Mouse (Mus musculus): ENCODE data around the gene Saa2. TPM values are rescaled to one million over a fixed set of nuclear protein-coding genes. Genes with fewer than 3 reads are reported as not detected.

The Saa2 gene
- polyA plus RNA-seq, 1 experiment from 2014 or later, result not detected

GRCm38 (mm10) chr7:46762601-46763000 is 11.0 kb downstream of the Saa2 start:
- no peaks in the 10 kb centered on the region for H3K4me1 ChIP-seq (ENCODE audit: control insufficient read depth in 2 of 2, insufficient read depth in 2 of 2, low read length in 2 of 2)
- H3K4me2 ChIP-seq (ENCODE audit: low read length), result no peak overlapping the region
- WGBS, result 96% methylated on average over 5 of the region's 5 CpGs
- H3K4me3 ChIP-seq (ENCODE audit: control insufficient read depth in 1 of 2, insufficient read depth in 1 of 2, low read depth in 1 of 2, low read length in 2 of 2), result no peak overlapping the region
- no peak overlapping the region for H3K9ac ChIP-seq (ENCODE audit: low read length)
- no peaks in the 10 kb centered on the region for H3K9me3 ChIP-seq (ENCODE audit: control insufficient read depth, low read length)
- ATAC-seq (ENCODE audit: insufficient number of reproducible peaks, insufficient read depth, low FRiP score, low read depth), result no peak
- no peaks in the 10 kb centered on the region for H3K27me3 ChIP-seq (ENCODE audit: control insufficient read depth, insufficient read depth, low read length)
- H3K27ac ChIP-seq (replicated peaks in 1 of 2; ENCODE audit: control insufficient read depth in 1 of 2, insufficient read depth in 1 of 2, low read depth in 2 of 2, low read length in 2 of 2), result no peak overlapping the region
- peaks cover 85% of the 10 kb centered on the region for H3K36me3 ChIP-seq (ENCODE audit: control insufficient read depth, insufficient read depth, low read length)

GRCm38 (mm10) chr7:46764672-46765071 is 13.1 kb downstream of the Saa2 start:
- Histone ChIP-seq H3K4me1 (ENCODE audit: control insufficient read depth in 2 of 2, insufficient read depth in 2 of 2, low read length in 2 of 2) (no peaks in the 10 kb centered on the region), H3K27me3 (ENCODE audit: control insufficient read depth, insufficient read depth, low read length) (no peaks in the 10 kb centered on the region), H3K27ac (replicated peaks in 1 of 2; ENCODE audit: control insufficient read depth in 1 of 2, insufficient read depth in 1 of 2, low read depth in 2 of 2, low read length in 2 of 2) (no peak overlapping the region), H3K4me2 (ENCODE audit: low read length) (no peak overlapping the region), H3K36me3 (ENCODE audit: control insufficient read depth, insufficient read depth, low read length) (peaks cover 96% of the 10 kb centered on the region), H3K4me3 (ENCODE audit: control insufficient read depth in 1 of 2, insufficient read depth in 1 of 2, low read depth in 1 of 2, low read length in 2 of 2) (no peak overlapping the region), H3K9ac (ENCODE audit: low read length) (no peak overlapping the region), H3K9me3 (ENCODE audit: control insufficient read depth, low read length) (no peaks in the 10 kb centered on the region)
- no peak for ATAC-seq (ENCODE audit: insufficient number of reproducible peaks, insufficient read depth, low FRiP score, low read depth)
- WGBS, result 90% methylated on average over 8 of the region's 8 CpGs

- Histone ChIP-seq H3K36me3 (ENCODE audit: control insufficient read depth, insufficient read depth, low read length) (peaks cover 90% of the 10 kb centered on the region), H3K27ac (replicated peaks in 1 of 2; ENCODE audit: control insufficient read depth in 1 of 2, insufficient read depth in 1 of 2, low read depth in 2 of 2, low read length in 2 of 2) (no peak overlapping the region), H3K9ac (ENCODE audit: low read length) (no peak overlapping the region), H3K4me1 (ENCODE audit: control insufficient read depth in 2 of 2, insufficient read depth in 2 of 2, low read length in 2 of 2) (no peaks in the 10 kb centered on the region), H3K27me3 (ENCODE audit: control insufficient read depth, insufficient read depth, low read length) (no peaks in the 10 kb centered on the region), H3K4me2 (ENCODE audit: low read length) (no peak overlapping the region), H3K9me3 (ENCODE audit: control insufficient read depth, low read length) (no peaks in the 10 kb centered on the region), H3K4me3 (ENCODE audit: control insufficient read depth in 1 of 2, insufficient read depth in 1 of 2, low read depth in 1 of 2, low read length in 2 of 2) (no peak overlapping the region)
- no peak for ATAC-seq (ENCODE audit: insufficient number of reproducible peaks, insufficient read depth, low FRiP score, low read depth)
These were observed 15.8 kb downstream of the Saa2 start for GRCm38 (mm10) chr7:46767371-46767770.

GRCm38 (mm10) chr7:46768451-46768850 is 16.9 kb downstream of the Saa2 start:
- Histone ChIP-seq H3K27ac (replicated peaks in 1 of 2; ENCODE audit: control insufficient read depth in 1 of 2, insufficient read depth in 1 of 2, low read depth in 2 of 2, low read length in 2 of 2) (no peak overlapping the region), H3K4me3 (ENCODE audit: control insufficient read depth in 1 of 2, insufficient read depth in 1 of 2, low read depth in 1 of 2, low read length in 2 of 2) (no peak overlapping the region), H3K36me3 (ENCODE audit: control insufficient read depth, insufficient read depth, low read length) (peaks cover 90% of the 10 kb centered on the region), H3K9ac (ENCODE audit: low read length) (no peak overlapping the region), H3K27me3 (ENCODE audit: control insufficient read depth, insufficient read depth, low read length) (no peaks in the 10 kb centered on the region), H3K9me3 (ENCODE audit: control insufficient read depth, low read length) (no peaks in the 10 kb centered on the region), H3K4me2 (ENCODE audit: low read length) (no peak overlapping the region), H3K4me1 (ENCODE audit: control insufficient read depth in 2 of 2, insufficient read depth in 2 of 2, low read length in 2 of 2) (no peaks in the 10 kb centered on the region)
- WGBS, result 81% methylated on average over 7 of the region's 7 CpGs
- ATAC-seq (ENCODE audit: insufficient number of reproducible peaks, insufficient read depth, low FRiP score, low read depth), result no peak

GRCm38 (mm10) chr7:46770706-46771105 is 19.1 kb downstream of the Saa2 start:
- no peak overlapping the region for H3K4me3 ChIP-seq (ENCODE audit: control insufficient read depth in 1 of 2, insufficient read depth in 1 of 2, low read depth in 1 of 2, low read length in 2 of 2)
- peaks cover 92% of the 10 kb centered on the region for H3K36me3 ChIP-seq (ENCODE audit: control insufficient read depth, insufficient read depth, low read length)
- no peak overlapping the region for H3K4me2 ChIP-seq (ENCODE audit: low read length)
- WGBS, result 57% methylated on average over 4 of the region's 4 CpGs
- H3K9me3 ChIP-seq (ENCODE audit: control insufficient read depth, low read length), result no peaks in the 10 kb centered on the region
- H3K27ac ChIP-seq (replicated peaks in 1 of 2; ENCODE audit: control insufficient read depth in 1 of 2, insufficient read depth in 1 of 2, low read depth in 2 of 2, low read length in 2 of 2), result no peak overlapping the region
- H3K27me3 ChIP-seq (ENCODE audit: control insufficient read depth, insufficient read depth, low read length), result no peaks in the 10 kb centered on the region
- no peaks in the 10 kb centered on the region for H3K4me1 ChIP-seq (ENCODE audit: control insufficient read depth in 2 of 2, insufficient read depth in 2 of 2, low read length in 2 of 2)
- H3K9ac ChIP-seq (ENCODE audit: low read length), result no peak overlapping the region
- no peak for ATAC-seq (ENCODE audit: insufficient number of reproducible peaks, insufficient read depth, low FRiP score, low read depth)

GRCm38 (mm10) chr7:46789177-46789849 is 37.7 kb downstream of the Saa2 start:
- H3K4me1 ChIP-seq (ENCODE audit: control insufficient read depth in 2 of 2, insufficient read depth in 2 of 2, low read length in 2 of 2), result no peaks in the 10 kb centered on the region
- H3K9me3 ChIP-seq (ENCODE audit: control insufficient read depth, low read length), result no peaks in the 10 kb centered on the region
- H3K4me3 ChIP-seq (ENCODE audit: control insufficient read depth in 1 of 2, insufficient read depth in 1 of 2, low read depth in 1 of 2, low read length in 2 of 2), result no peak overlapping the region
- H3K36me3 ChIP-seq (ENCODE audit: control insufficient read depth, insufficient read depth, low read length), result peaks cover 60% of the 10 kb centered on the region
- no peak overlapping the region for H3K9ac ChIP-seq (ENCODE audit: low read length)
- no peak for ATAC-seq (ENCODE audit: insufficient number of reproducible peaks, insufficient read depth, low FRiP score, low read depth)
- no peak overlapping the region for H3K4me2 ChIP-seq (ENCODE audit: low read length)
- H3K27me3 ChIP-seq (ENCODE audit: control insufficient read depth, insufficient read depth, low read length), result no peaks in the 10 kb centered on the region
- WGBS, result 72% methylated on average over 5 of the region's 5 CpGs
- no peak overlapping the region for H3K27ac ChIP-seq (replicated peaks in 1 of 2; ENCODE audit: control insufficient read depth in 1 of 2, insufficient read depth in 1 of 2, low read depth in 2 of 2, low read length in 2 of 2)

GRCm38 (mm10) chr7:46793871-46794270 is 42.3 kb downstream of the Saa2 start:
- H3K36me3 ChIP-seq (ENCODE audit: control insufficient read depth, insufficient read depth, low read length), result peaks cover 27% of the 10 kb centered on the region
- H3K27ac ChIP-seq (replicated peaks in 1 of 2; ENCODE audit: control insufficient read depth in 1 of 2, insufficient read depth in 1 of 2, low read depth in 2 of 2, low read length in 2 of 2), result no peak overlapping the region
- peaks cover 4 to 17% of the 10 kb centered on the region in 2 experiments for H3K4me1 ChIP-seq (ENCODE audit: control insufficient read depth in 2 of 2, insufficient read depth in 2 of 2, low read length in 2 of 2)
- H3K27me3 ChIP-seq (ENCODE audit: control insufficient read depth, insufficient read depth, low read length), result no peaks in the 10 kb centered on the region
- H3K9ac ChIP-seq (ENCODE audit: low read length), result no peak overlapping the region
- 81% methylated on average over 4 of the region's 4 CpGs for WGBS
- H3K4me2 ChIP-seq (ENCODE audit: low read length), result no peak overlapping the region
- no peak overlapping the region for H3K4me3 ChIP-seq (ENCODE audit: control insufficient read depth in 1 of 2, insufficient read depth in 1 of 2, low read depth in 1 of 2, low read length in 2 of 2)
- H3K9me3 ChIP-seq (ENCODE audit: control insufficient read depth, low read length), result no peaks in the 10 kb centered on the region
- no peak for ATAC-seq (ENCODE audit: insufficient number of reproducible peaks, insufficient read depth, low FRiP score, low read depth)

Measured in heart, embryonic 14.5 days (tissue).